Mouse (Mus musculus): ENCODE data around the gene Apobec3. TPM values are rescaled to one million over a fixed set of nuclear protein-coding genes. Genes with fewer than 3 reads are reported as not detected.

The Apobec3 gene
- polyA plus RNA-seq, 1 experiment from 2014 or later: 8.5 TPM

GRCm38 (mm10) chr15:79873995-79874394 lies 17.5 kb upstream of the Apobec3 start:
- Histone ChIP-seq H3K4me1 (replicated peaks; ENCODE audit: control insufficient read depth, insufficient read depth, low read length) (peaks cover 4% of the 10 kb centered on the region), H3K9ac (replicated peaks; ENCODE audit: low read depth, low read length) (no peak overlapping the region), H3K27ac (ENCODE audit: low read length) (no peak overlapping the region), H3K4me2 (ENCODE audit: low read length) (no peak overlapping the region), H3K4me3 (replicated peaks; ENCODE audit: low read length) (no peak overlapping the region), H3K9me3 (ENCODE audit: control insufficient read depth, low read length) (no peaks in the 10 kb centered on the region), H3K27me3 (replicated peaks; ENCODE audit: control insufficient read depth, insufficient read depth, low read length) (no peaks in the 10 kb centered on the region), H3K36me3 (ENCODE audit: control insufficient read depth, insufficient read depth) (no peaks in the 10 kb centered on the region)
- 72% methylated on average over 2 of the region's 2 CpGs for WGBS
- ATAC-seq: no peak

- no peaks in the 10 kb centered on the region for H3K9me3 ChIP-seq (ENCODE audit: control insufficient read depth, low read length)
- H3K27me3 ChIP-seq (replicated peaks; ENCODE audit: control insufficient read depth, insufficient read depth, low read length): no peaks in the 10 kb centered on the region
- no peak for ATAC-seq
- H3K4me2 ChIP-seq (ENCODE audit: low read length): no peak overlapping the region
- no peak overlapping the region for H3K27ac ChIP-seq (ENCODE audit: low read length)
- H3K36me3 ChIP-seq (ENCODE audit: control insufficient read depth, insufficient read depth): no peaks in the 10 kb centered on the region
- H3K9ac ChIP-seq (replicated peaks; ENCODE audit: low read depth, low read length): no peak overlapping the region
- H3K4me3 ChIP-seq (replicated peaks; ENCODE audit: low read length): no peak overlapping the region
- H3K4me1 ChIP-seq (replicated peaks; ENCODE audit: control insufficient read depth, insufficient read depth, low read length): peaks cover 9% of the 10 kb centered on the region
- WGBS: 80% methylated on average over 18 of the region's 18 CpGs
Measured at GRCm38 (mm10) chr15:79875261-79875995, 16.0 kb upstream of the Apobec3 start.

- WGBS: 77% methylated on average over 6 of the region's 6 CpGs
- H3K4me1 ChIP-seq (replicated peaks; ENCODE audit: control insufficient read depth, insufficient read depth, low read length): peaks cover 13% of the 10 kb centered on the region
- H3K9me3 ChIP-seq (ENCODE audit: control insufficient read depth, low read length): no peaks in the 10 kb centered on the region
- H3K9ac ChIP-seq (replicated peaks; ENCODE audit: low read depth, low read length): no peak overlapping the region
- H3K27me3 ChIP-seq (replicated peaks; ENCODE audit: control insufficient read depth, insufficient read depth, low read length): no peaks in the 10 kb centered on the region; the same call in 1 of the 2 replicates
- no peaks in the 10 kb centered on the region for H3K36me3 ChIP-seq (ENCODE audit: control insufficient read depth, insufficient read depth)
- no peak overlapping the region for H3K4me3 ChIP-seq (replicated peaks; ENCODE audit: low read length)
- ATAC-seq: no peak
- H3K4me2 ChIP-seq (ENCODE audit: low read length): peak overlapping the region; percentile 25
- peak overlapping the region; percentile 63 for H3K27ac ChIP-seq (ENCODE audit: low read length)
Measured at GRCm38 (mm10) chr15:79878725-79879136, 12.7 kb upstream of the Apobec3 start.

GRCm38 (mm10) chr15:79879319-79879718 lies 12.1 kb upstream of the Apobec3 start:
- Histone ChIP-seq H3K27me3 (replicated peaks; ENCODE audit: control insufficient read depth, insufficient read depth, low read length) (no peaks in the 10 kb centered on the region; the same call in 1 of the 2 replicates), H3K4me3 (replicated peaks; ENCODE audit: low read length) (no peak overlapping the region), H3K27ac (ENCODE audit: low read length) (peak overlapping the region; percentile 63), H3K9ac (replicated peaks; ENCODE audit: low read depth, low read length) (no peak overlapping the region), H3K9me3 (ENCODE audit: control insufficient read depth, low read length) (no peaks in the 10 kb centered on the region), H3K36me3 (ENCODE audit: control insufficient read depth, insufficient read depth) (no peaks in the 10 kb centered on the region), H3K4me1 (replicated peaks; ENCODE audit: control insufficient read depth, insufficient read depth, low read length) (peaks cover 13% of the 10 kb centered on the region), H3K4me2 (ENCODE audit: low read length) (peak overlapping the region; percentile 25)
- ATAC-seq: peak; percentile 39
- 31% methylated on average over 13 of the region's 13 CpGs for WGBS

- WGBS: 87% methylated on average over 3 of the region's 3 CpGs
- no peak overlapping the region for H3K4me3 ChIP-seq (replicated peaks; ENCODE audit: low read length)
- H3K9me3 ChIP-seq (ENCODE audit: control insufficient read depth, low read length): no peaks in the 10 kb centered on the region
- no peak overlapping the region for H3K9ac ChIP-seq (replicated peaks; ENCODE audit: low read depth, low read length)
- peaks cover 13% of the 10 kb centered on the region for H3K4me1 ChIP-seq (replicated peaks; ENCODE audit: control insufficient read depth, insufficient read depth, low read length)
- ATAC-seq: no peak
- H3K27me3 ChIP-seq (replicated peaks; ENCODE audit: control insufficient read depth, insufficient read depth, low read length): no peaks in the 10 kb centered on the region; the same call in 1 of the 2 replicates
- H3K4me2 ChIP-seq (ENCODE audit: low read length): no peak overlapping the region
- H3K27ac ChIP-seq (ENCODE audit: low read length): no peak overlapping the region
- no peaks in the 10 kb centered on the region for H3K36me3 ChIP-seq (ENCODE audit: control insufficient read depth, insufficient read depth)
Measured at GRCm38 (mm10) chr15:79880477-79880876, 11.0 kb upstream of the Apobec3 start.

- no peaks in the 10 kb centered on the region; the same call in 1 of the 2 replicates for H3K27me3 ChIP-seq (replicated peaks; ENCODE audit: control insufficient read depth, insufficient read depth, low read length)
- peak overlapping the region; percentile 82 for H3K27ac ChIP-seq (ENCODE audit: low read length)
- peaks cover 13% of the 10 kb centered on the region for H3K4me1 ChIP-seq (replicated peaks; ENCODE audit: control insufficient read depth, insufficient read depth, low read length)
- H3K9me3 ChIP-seq (ENCODE audit: control insufficient read depth, low read length): no peaks in the 10 kb centered on the region
- peak overlapping the region; percentile 61 for H3K4me3 ChIP-seq (replicated peaks; ENCODE audit: low read length)
- H3K9ac ChIP-seq (replicated peaks; ENCODE audit: low read depth, low read length): peak overlapping the region; percentile 83
- peak; percentile 65 for ATAC-seq
- no peaks in the 10 kb centered on the region for H3K36me3 ChIP-seq (ENCODE audit: control insufficient read depth, insufficient read depth)
- 21% methylated on average over 19 of the region's 19 CpGs for WGBS
- peak overlapping the region; percentile 78 for H3K4me2 ChIP-seq (ENCODE audit: low read length)
Measured at GRCm38 (mm10) chr15:79882623-79883267, 8.7 kb upstream of the Apobec3 start.

GRCm38 (mm10) chr15:79883352-79883822 lies 8.1 kb upstream of the Apobec3 start:
- H3K4me1 ChIP-seq (replicated peaks; ENCODE audit: control insufficient read depth, insufficient read depth, low read length): peaks cover 13% of the 10 kb centered on the region
- H3K27me3 ChIP-seq (replicated peaks; ENCODE audit: control insufficient read depth, insufficient read depth, low read length): no peaks in the 10 kb centered on the region; the same call in 1 of the 2 replicates
- peak overlapping the region; percentile 82 for H3K27ac ChIP-seq (ENCODE audit: low read length)
- H3K9ac ChIP-seq (replicated peaks; ENCODE audit: low read depth, low read length): peak overlapping the region; percentile 83
- peak overlapping the region; percentile 78 for H3K4me2 ChIP-seq (ENCODE audit: low read length)
- ATAC-seq: peak; percentile 92
- under 1% methylated on average over 30 of the region's 30 CpGs for WGBS
- H3K36me3 ChIP-seq (ENCODE audit: control insufficient read depth, insufficient read depth): no peaks in the 10 kb centered on the region
- no peaks in the 10 kb centered on the region for H3K9me3 ChIP-seq (ENCODE audit: control insufficient read depth, low read length)
- H3K4me3 ChIP-seq (replicated peaks; ENCODE audit: low read length): peak overlapping the region; percentile 61

GRCm38 (mm10) chr15:79884820-79885219 lies 6.6 kb upstream of the Apobec3 start:
- Histone ChIP-seq H3K4me1 (replicated peaks; ENCODE audit: control insufficient read depth, insufficient read depth, low read length) (peaks cover 4% of the 10 kb centered on the region; the same call in 1 of the 2 replicates), H3K9ac (replicated peaks; ENCODE audit: low read depth, low read length) (no peak overlapping the region), H3K27me3 (replicated peaks; ENCODE audit: control insufficient read depth, insufficient read depth, low read length) (no peaks in the 10 kb centered on the region; the same call in 1 of the 2 replicates), H3K4me3 (replicated peaks; ENCODE audit: low read length) (no peak overlapping the region), H3K4me2 (ENCODE audit: low read length) (no peak overlapping the region), H3K9me3 (ENCODE audit: control insufficient read depth, low read length) (no peaks in the 10 kb centered on the region), H3K36me3 (ENCODE audit: control insufficient read depth, insufficient read depth) (no peaks in the 10 kb centered on the region), H3K27ac (ENCODE audit: low read length) (no peak overlapping the region)
- no peak for ATAC-seq
- WGBS: 70% methylated on average over 5 of the region's 5 CpGs

- H3K27ac ChIP-seq (ENCODE audit: low read length): no peak overlapping the region
- 2% methylated on average over 12 of the region's 12 CpGs for WGBS
- H3K4me3 ChIP-seq (replicated peaks; ENCODE audit: low read length): peak overlapping the region; percentile 44
- H3K9ac ChIP-seq (replicated peaks; ENCODE audit: low read depth, low read length): peak overlapping the region; percentile 54
- 0 out of 2 replicates have a peak, but pooled peaks cover 4% of the 10 kb centered on the region for H3K27me3 ChIP-seq (replicated peaks; ENCODE audit: control insufficient read depth, insufficient read depth, low read length)
- no peaks in the 10 kb centered on the region for H3K9me3 ChIP-seq (ENCODE audit: control insufficient read depth, low read length)
- H3K4me2 ChIP-seq (ENCODE audit: low read length): peak overlapping the region; percentile 52
- peaks cover 9% of the 10 kb centered on the region for H3K4me1 ChIP-seq (replicated peaks; ENCODE audit: control insufficient read depth, insufficient read depth, low read length)
- ATAC-seq: peak; percentile 91
- no peaks in the 10 kb centered on the region for H3K36me3 ChIP-seq (ENCODE audit: control insufficient read depth, insufficient read depth)
Measured at GRCm38 (mm10) chr15:79892213-79892541, 718 bp downstream of the Apobec3 start.
